Mouse (Mus musculus) myocyte (in vitro differentiated cells): ENCODE results near the gene Alk.

ENCODE experiments used
- MAX ChIP-seq: IDR thresholded peaks from one replicate; pipeline ENCODE4 v1.6.1; 2011; ENCODE audit warnings: low read depth, mild to moderate bottlenecking, control low read depth
- POLR2A ChIP-seq: IDR thresholded peaks from one replicate; pipeline ENCODE4 v1.6.1; 2011; ENCODE audit warnings: low read depth, mild to moderate bottlenecking, control low read depth, moderate library complexity; ENCODE audit not compliant: insufficient read length
- TCF12 ChIP-seq: IDR thresholded peaks from one replicate; pipeline ENCODE4 v1.6.1; 2011; ENCODE audit warnings: mild to moderate bottlenecking, control low read depth; ENCODE audit not compliant: poor library complexity, insufficient read depth, severe bottlenecking
- USF1 ChIP-seq: IDR thresholded peaks from one replicate; pipeline ENCODE4 v1.6.1; 2011; ENCODE audit warnings: low read depth, mild to moderate bottlenecking, control low read depth, moderate library complexity

DNA sequence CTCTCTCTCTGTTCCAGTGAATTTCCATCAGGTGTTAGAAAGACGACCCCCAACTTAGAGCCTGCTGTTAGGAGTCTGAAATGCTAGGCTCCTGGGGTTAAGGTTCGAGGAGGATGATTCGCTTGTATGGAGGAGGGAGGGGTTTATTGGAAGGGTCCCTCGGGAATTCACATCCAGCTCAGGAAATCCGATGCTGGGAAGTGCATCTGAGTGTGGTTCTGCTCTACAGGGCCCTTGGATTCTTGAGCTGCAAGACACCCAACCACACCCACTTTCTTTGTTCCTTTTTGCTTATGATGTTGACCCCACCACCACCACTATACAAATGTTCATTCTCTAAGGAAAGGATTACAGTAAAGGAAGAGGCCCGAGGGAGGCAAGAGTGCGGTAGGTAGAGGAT lies 81.4 kb downstream of the Alk start:
- TF ChIP-seq POLR2A = no peak
- TF ChIP-seq TCF12 = no peak
- TF ChIP-seq MAX = no peak
- TF ChIP-seq USF1 = no peak
